Mouse (Mus musculus) MEL (cell line): ENCODE data around the gene Sars.

ENCODE experiments used
- CHD2 ChIP-seq: IDR thresholded peaks from 2 replicates; pipeline ENCODE4 v1.6.1; 2011; ENCODE audit warnings: low read length, improper control_type of control experiment
- CTCF ChIP-seq, 3 experiments: IDR thresholded peaks in 2 of 3; conservative IDR thresholded peaks in 1 of 3; 2 replicates each; pipeline ENCODE4 v1.5.1; 2011 to 2012; ENCODE audit warnings: low read length in 3 of 3, low read depth in 2 of 3, mild to moderate bottlenecking in 2 of 3, improper control_type of control experiment in 1 of 3, inconsistent platforms in 1 of 3, mixed read lengths in 1 of 3, moderate library complexity in 1 of 3; ENCODE audit not compliant: control insufficient read depth in 1 of 3, insufficient read depth in 1 of 3, poor library complexity in 1 of 3, severe bottlenecking in 1 of 3
- ELF1 ChIP-seq: IDR thresholded peaks from 2 replicates; pipeline ENCODE4 v1.6.1; 2014; ENCODE audit warnings: low read depth, mild to moderate bottlenecking, inconsistent platforms, low read length, improper control_type of control experiment, moderate library complexity
- EP300 ChIP-seq, 2 experiments: IDR thresholded peaks; 2 replicates each; pipeline ENCODE4 v1.6.1; 2011; ENCODE audit warnings: improper control_type of control experiment in 2 of 2, low read length in 2 of 2, low read depth in 1 of 2, mild to moderate bottlenecking in 1 of 2
- GATA1 ChIP-seq: IDR thresholded peaks from 2 replicates; pipeline ENCODE4 v1.6.1; 2011; ENCODE audit warnings: low read depth, low read length, improper control_type of control experiment
- MAFK ChIP-seq: IDR thresholded peaks from 2 replicates; pipeline ENCODE4 v1.6.1; 2011; ENCODE audit warnings: low read depth, mild to moderate bottlenecking, low read length, improper control_type of control experiment, borderline replicate concordance
- MAX ChIP-seq: IDR thresholded peaks from 2 replicates; pipeline ENCODE4 v1.6.1; 2011; ENCODE audit warnings: low read length, improper control_type of control experiment
- NELFE ChIP-seq: IDR thresholded peaks from 2 replicates; pipeline ENCODE4 v1.6.1; 2011; ENCODE audit warnings: low read depth, low read length, improper control_type of control experiment
- POLR2AphosphoS2 ChIP-seq: IDR thresholded peaks from 2 replicates; pipeline ENCODE4 v1.6.1; 2011; ENCODE audit warnings: low read length, improper control_type of control experiment
- SIN3A ChIP-seq: IDR thresholded peaks from 2 replicates; pipeline ENCODE4 v1.6.1; 2012; ENCODE audit warnings: low read length, improper control_type of control experiment, inconsistent platforms
- ZKSCAN1 ChIP-seq: IDR thresholded peaks from 2 replicates; pipeline ENCODE4 v1.6.1; 2012; ENCODE audit warnings: low read depth, mild to moderate bottlenecking, inconsistent platforms, low read length, improper control_type of control experiment, moderate library complexity

DNA sequence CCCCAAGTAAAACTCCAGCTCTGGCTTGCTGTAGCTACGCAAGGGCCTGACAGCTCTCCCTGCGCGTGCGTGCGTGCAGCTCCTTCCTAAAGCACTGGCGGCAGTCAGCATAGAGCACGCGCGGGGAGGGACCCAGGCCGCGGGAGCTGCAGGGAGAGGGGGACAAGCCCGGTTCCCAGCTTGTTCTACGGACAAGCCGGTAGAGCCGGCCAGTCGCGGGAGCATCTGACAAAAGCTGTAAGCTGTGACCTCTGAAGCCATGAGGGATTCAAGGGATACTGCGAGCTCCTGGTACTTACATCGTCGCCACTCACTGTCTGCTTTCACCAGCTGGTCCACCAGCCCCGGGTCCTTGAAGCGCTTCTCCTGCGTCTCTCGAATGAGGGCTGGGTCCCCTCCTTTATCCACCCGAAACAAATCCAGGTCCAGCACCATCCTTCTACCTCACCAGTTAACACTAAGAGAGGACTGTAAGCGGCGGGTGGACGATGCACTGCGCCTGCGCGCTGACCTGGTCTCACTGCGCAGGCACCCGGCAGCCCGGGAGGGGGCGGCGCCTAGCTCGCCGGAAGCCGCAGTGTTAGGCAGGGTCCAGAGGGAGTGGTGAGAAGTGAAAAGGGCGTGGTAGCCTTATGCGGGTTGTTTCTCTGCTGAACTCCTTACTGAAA, at the start of gene Sars:
- TF ChIP-seq CTCF (IDR thresholded peaks at IDR 0.05 in 2 of 3, conservative IDR thresholded peaks at IDR 0.05 in 1 of 3; ENCODE audit: control insufficient read depth in 1 of 3, insufficient read depth in 1 of 3, low read depth in 2 of 3, low read length in 3 of 3, poor library complexity in 1 of 3, severe bottlenecking in 1 of 3) (no peak), SIN3A (peak; percentile 69), CHD2 (no peak), GATA1 (no peak), ZKSCAN1 (no peak), MAX (peak; percentile 61), ELF1 (peak; percentile 68), MAFK (no peak), EP300 (IDR thresholded peaks at IDR 0.05; ENCODE audit: low read depth in 1 of 2, low read length in 2 of 2) (no peak), NELFE (peak; percentile 85), POLR2AphosphoS2 (no peak; the same call in 1 of the 2 replicates)
